Mouse (Mus musculus): Measurements from ENCODE around the gene Gm8265.
"Not testable (repeated sequence)": the region's sequence is repeated elsewhere in the genome, so short reads cannot be mapped to it uniquely, and the experiment has no call there.

Gene Gm8265

DNA sequence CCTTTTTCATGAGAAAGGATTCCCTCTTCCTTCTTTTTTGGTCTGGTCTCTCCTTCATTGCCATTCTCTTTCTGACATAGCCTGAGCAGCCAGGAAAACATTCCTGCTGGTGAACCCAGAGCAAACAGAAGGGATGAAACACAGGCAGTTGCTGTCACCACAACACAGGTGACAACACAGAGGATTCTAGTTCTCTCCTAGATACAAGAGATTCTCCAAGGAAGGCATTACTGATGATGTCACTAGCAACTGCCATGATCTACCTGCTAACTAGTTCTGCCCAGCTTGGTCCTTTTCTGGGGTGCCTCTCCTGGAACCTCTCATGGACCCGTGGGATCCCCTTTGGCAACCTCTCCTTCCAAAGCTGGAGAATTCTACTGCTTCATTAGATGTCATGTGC is at the start of gene Gm8265:
TSS of gene Gm8265 (minus strand) at position 101 of the 400 bp plus-strand sequence.
- in situ Hi-C loops (cut with MboI, MseI) = not testable (repeated sequence)
